Mouse (Mus musculus) kidney, adult 9 months (tissue): ENCODE data around the gene Dusp18.

Experiments
- DNase-seq: peaks from one replicate; pipeline ENCODE4 v3.0.0; 2022

Dusp18 gene

GRCm38 (mm10) chr11:3931511-3932211 lies 36.6 kb downstream of the Dusp18 start, which contains the start of gene Tcn2:
TSS of gene Tcn2 (minus strand) at chr11:3932159.
- DNase-seq = peak; percentile 98

DNA sequence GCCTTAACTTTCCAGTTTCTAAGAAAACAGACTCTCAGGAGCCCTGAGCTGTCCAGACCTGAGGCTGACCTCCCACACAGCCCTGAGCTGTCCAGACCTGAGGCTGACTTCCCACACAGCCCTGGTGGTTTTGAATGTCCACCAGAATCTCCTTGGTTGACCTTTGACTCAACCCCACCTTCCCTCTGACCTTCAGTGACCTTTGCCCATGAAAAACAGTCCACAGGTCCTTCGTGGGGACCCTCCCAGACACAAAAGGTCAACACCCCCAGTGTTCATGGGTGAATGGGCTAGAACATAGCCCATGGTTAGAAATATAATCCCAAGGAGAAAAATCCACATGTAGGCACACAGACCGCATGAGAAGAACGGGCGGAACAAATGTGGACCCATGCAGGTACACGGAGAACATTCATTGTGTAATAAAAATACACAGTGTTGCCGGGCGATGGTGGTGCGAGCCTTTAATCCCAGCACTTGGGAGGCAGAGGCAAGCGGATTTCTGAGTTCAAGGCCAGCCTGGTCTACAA lies 38.8 kb downstream of the Dusp18 start:
- DNase-seq = peak; percentile 83

GRCm38 (mm10) chr11:3935135-3935534 lies 40.1 kb downstream of the Dusp18 start:
- DNase-seq = peak; percentile 66

GRCm38 (mm10) chr11:3936318-3936717 lies 41.3 kb downstream of the Dusp18 start:
- DNase-seq = peak; percentile 14

GRCm38 (mm10) chr11:3937321-3937874 lies 42.4 kb downstream of the Dusp18 start:
- DNase-seq = peak; percentile 93

DNA sequence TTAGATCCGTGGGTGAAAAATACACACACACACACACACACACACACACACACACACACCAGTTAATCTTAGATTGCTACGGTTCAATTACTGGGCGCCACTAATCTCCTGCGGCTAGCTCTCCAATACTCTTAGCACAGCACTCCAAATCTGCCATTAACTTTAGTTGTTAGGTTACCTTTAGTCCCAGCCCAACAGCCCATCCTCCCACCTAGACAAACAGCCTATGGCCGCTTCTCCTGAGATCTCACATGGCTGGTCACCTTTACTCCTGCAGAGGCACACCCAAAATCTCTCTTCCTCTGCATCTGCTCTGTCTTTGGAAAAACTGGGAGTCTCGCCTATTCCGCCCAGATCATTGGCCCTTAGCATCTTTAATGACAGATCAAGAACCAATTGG lies 46.3 kb downstream of the Dusp18 start:
- DNase-seq = peak; percentile 63

GRCm38 (mm10) chr11:3946386-3946785 lies 51.3 kb downstream of the Dusp18 start:
- peak; percentile 11 for DNase-seq
